Mouse (Mus musculus) v-Abl transformed pro-B cells (cell line): Measurements from ENCODE around the gene Fgf14.
"Not testable (repeated sequence)": the region's sequence is repeated elsewhere in the genome, so short reads cannot be mapped to it uniquely, and the experiment has no call there.

Source experiments
- in situ Hi-C, 2 experiments: fragments of 400-800 bp; cut with MboI; formaldehyde crosslinking; loops; one replicate each; pipeline ENCODE4 v1.15.1; 2025; ENCODE audit not compliant: unreplicated experiment in 2 of 2

Fgf14 gene

GRCm38 (mm10) chr14:124195806-124196205 lies 481.1 kb downstream of the Fgf14 start:
- in situ Hi-C loops: no loop called here

DNA sequence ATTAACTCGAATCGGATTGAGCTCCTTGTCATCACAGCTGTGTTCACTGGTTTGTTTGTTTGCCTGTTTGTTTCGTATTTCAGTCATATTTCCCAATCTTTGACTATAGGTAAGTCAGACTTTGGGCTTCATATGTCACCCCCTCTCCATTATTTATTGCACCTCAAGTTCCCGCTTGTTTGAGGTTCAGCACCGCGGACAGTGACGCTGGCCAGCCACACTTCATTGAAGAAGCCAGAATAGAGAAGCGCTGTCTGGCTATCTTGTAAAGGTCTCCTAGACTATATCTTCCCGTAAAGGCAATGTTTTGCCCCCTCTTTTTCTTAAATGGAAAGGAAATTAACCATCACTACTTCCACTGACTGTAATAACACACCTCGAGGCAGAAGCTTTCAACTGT lies 481.6 kb downstream of the Fgf14 start:
- in situ Hi-C loops: no loop called here

DNA sequence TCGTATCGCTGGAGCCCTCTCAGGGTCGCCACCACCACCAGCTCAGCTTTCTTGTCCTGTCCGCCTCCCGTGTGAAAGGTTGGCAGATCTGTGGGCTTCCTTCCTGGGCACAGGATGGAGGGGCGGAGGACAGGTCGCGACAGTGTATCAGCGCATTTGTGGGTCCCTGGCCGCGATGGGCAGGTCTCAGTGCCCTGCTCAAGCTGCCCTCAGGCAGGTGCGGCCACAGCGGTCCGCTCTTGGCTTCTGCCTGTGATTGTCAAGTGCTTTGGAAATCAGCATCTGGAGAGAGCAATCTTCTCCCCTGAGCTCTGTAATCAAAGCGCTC lies 484.1 kb downstream of the Fgf14 start:
- in situ Hi-C loops: no loop called here

DNA sequence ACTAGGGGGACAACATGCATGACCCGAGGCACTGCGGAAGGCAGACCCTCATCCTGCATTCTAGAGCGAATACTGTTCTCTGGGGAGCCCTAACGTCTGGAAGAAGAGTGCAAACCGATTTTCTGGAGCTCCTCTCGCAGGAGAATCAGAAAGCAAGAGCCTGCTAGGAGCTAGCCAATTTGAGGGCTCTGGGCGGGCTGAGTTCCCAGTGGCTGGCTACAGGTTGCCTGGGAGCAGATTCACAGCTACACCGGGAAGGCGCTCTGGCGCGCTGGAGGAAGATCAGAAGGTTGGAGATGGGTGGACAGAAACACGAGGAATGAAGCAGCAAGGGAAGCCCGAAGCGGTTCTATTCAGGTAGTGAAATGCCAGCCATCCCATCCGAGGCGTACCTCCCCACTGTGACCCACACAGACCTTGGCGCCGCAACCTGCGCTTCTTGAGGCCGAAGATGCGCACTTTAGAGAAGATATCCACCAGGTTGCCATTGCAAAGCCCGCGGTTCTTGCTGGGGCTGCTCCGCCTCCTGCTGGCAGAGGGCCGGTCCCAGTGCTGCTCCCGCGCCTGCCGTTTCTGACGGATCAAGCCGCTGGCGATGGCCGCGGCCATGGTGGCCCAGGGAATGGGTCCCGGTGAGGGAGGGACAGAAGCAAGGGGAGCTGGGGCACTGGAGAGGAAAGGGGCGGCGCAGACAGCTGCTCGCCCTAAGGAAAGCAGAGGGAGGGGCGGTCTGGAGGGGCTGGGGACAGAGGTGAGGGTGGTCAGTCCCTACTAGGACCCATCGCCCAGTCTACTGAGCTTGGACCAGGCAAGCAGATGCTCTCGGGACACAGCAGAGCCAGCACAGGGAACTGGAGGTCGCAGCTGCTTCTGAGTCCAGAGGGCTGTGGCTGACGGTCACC lies 484.8 kb downstream of the Fgf14 start:
- in situ Hi-C loops: no loop called here

DNA sequence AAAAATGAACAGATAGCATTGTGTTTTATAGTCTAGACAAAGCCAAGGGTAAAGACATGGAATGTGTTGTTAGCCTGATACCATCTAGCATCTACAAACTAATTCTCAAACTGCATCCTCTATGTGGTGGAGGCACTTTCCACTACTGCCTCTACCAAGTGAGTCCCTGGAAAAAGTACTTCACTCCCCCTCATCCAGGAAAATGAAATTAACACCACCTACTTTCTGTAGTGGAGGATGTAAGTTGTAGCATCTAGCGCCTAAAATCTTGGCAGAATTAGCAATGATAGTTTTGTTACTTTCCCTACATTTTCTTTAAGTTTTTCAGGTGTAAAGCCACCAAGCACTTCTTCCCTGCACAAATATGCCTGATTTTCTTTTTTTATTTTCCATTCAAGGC lies 496.7 kb downstream of the Fgf14 start:
- in situ Hi-C loops: no loop called here

DNA sequence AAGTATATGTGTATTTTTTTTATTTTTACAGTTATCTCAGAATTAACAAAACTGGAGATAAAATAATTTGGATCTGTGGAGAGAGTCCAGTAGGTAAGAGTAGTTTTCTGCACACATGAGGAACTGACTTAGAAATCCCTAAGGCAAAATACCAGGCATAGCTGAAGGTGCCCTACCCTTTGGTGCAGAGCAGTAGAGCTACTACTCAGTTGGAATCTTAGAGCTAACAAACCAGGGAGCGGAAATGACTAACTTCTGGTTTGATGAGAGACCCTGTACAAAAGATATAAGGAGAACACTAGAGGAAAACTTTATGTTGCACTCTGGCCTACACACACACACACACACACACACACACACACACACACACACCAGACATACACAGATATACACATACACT lies 502.8 kb downstream of the Fgf14 start:
- in situ Hi-C loops: no loop called here

DNA sequence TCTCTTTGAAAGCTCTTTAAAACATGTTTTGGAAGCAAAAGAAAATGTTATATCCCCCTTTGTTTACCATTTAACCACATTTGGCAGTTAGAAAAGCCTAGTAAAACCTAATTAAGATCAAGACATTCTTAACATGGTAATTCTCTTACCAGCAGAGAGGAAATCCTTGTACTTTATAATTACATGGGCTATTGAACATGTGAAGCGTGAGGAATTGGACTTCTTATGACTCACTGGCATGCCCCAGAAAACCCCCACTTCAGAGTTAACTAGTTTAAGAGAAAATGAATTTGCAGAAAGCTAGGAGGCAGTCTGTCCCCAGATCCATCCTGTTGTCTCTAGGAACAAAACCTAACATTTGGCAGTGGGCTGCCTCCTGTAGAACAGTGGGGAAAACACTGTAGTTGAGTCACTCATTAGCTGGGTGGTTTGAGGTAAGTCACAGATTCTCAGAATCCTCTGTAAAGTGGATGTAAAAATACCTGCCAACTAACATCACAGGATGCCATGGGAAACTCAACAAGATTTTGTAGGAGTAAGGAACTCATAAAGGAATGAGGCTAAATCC lies 513.2 kb downstream of the Fgf14 start:
- in situ Hi-C loops: no loop called here

- in situ Hi-C loops: no loop called here
These were observed 529.5 kb downstream of the Fgf14 start for GRCm38 (mm10) chr14:124147378-124147777.

GRCm38 (mm10) chr14:124107205-124107873 lies 569.6 kb downstream of the Fgf14 start:
- in situ Hi-C loops: no loop called here

GRCm38 (mm10) chr14:124083126-124083525 lies 593.8 kb downstream of the Fgf14 start:
- in situ Hi-C loops: no loop called here

DNA sequence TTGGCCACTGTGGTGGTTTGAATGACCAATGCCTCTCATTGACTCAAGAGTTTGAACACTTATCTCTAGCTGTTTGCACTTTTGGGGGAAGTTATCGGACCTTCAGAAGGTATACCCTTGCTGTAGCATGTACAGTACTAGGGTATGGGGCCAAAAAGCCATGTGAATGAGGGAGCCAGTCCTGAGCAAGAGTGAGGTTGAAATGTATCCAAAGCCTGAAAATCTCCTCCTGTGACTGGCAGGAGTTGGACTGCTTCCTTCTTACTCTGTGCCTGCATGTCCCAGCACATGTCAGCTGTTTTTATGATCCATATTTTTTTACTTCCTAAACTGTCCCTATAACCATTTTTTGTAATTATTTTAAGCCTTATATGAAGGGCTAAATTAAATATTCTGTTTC lies 632.9 kb downstream of the Fgf14 start:
- in situ Hi-C loops: no loop called here

DNA sequence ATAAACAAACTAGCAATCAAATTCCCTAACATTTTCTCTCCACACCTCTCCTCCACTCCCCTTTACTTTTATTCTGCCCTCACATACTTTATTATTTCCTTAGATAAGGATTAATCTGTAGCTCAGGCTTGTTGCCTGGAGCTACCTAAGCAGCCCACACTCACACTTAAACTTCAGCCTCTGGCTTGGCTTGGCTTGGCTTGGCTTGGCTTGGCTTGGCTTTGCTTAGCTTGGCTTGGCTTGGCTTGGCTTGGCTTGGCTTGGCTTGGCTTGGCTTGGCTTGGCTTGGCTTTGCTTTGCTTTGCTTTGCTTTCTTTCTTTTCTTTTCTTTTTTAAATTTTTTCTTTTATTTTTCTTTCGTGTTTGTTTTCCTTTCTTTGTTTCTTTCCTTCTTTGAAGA lies 636.3 kb downstream of the Fgf14 start:
- in situ Hi-C loops: no loop called here

DNA sequence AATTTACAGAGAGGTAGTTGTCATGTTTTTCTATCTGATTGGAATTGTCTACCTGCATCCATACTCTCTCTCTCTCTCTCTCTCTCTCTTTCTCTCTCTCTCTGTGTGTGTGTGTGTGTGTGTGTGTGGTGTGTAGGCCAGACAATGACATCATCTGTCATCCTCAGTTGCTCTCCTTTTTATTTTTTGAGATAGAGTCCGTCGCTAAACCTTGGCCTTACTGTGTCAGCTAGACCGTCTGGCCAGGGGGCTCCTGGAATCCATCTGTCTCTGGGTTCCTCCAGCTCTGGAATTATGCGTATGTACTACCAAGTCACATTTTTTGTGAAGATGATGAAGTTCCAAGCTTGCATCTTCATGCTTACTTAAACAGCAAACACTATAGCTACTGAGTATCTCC lies 639.5 kb downstream of the Fgf14 start:
- in situ Hi-C loops: no loop called here

GRCm38 (mm10) chr14:124036575-124037205 lies 640.2 kb downstream of the Fgf14 start:
- in situ Hi-C loops: no loop called here

GRCm38 (mm10) chr14:124033302-124033701 lies 643.6 kb downstream of the Fgf14 start:
- in situ Hi-C loops: not testable (repeated sequence)

- in situ Hi-C loops: no loop called here
These were observed 648.8 kb downstream of the Fgf14 start for GRCm38 (mm10) chr14:124027886-124028670.

- in situ Hi-C loops: no loop called here
These were observed 686.2 kb downstream of the Fgf14 start for GRCm38 (mm10) chr14:123990591-123991195.

DNA sequence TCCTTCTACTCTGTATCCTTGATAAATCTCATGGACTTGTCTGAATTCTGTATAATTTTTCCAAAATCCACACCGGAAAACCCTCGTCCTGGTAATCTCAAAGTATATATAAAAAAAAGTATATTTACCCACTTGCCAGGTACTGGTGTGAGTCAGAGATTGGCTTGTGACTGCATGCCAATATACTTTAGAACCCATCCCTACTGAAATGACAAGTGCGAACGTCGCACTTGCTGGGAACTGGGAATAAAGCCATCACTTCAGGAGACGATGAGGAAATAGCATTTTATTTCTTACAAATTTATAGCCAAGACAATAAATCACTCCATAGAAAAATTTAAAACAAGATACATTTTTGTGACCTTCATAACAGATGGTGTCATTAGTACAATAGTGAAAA lies 708.9 kb downstream of the Fgf14 start:
- in situ Hi-C loops: no loop called here

DNA sequence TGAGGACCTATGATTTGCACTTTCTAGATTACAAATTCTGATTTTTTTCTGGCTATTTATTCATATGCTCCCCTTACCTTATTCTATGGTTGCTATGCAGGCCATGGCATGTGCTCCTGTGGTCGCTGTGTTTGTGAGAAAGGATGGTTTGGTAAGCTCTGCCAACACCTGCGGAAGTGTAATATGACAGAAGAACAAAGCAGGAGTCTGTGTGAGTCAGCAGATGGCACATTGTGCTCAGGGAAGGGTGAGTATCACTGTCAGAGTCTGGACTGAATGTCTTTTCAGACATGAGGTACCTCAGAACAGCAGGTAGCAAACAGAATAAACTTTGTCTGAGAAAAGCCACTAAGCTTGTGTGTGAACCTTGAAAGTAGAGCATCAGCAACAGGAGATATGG lies 710.4 kb downstream of the Fgf14 start:
- in situ Hi-C loops: no loop called here
